Mouse (Mus musculus): ENCODE data around the gene Ap2s1. TPM values are rescaled to one million over a fixed set of nuclear protein-coding genes. Genes with fewer than 3 reads are reported as not detected.

Gene Ap2s1
- polyA plus RNA-seq, 1 experiment: 454 TPM

DNA sequence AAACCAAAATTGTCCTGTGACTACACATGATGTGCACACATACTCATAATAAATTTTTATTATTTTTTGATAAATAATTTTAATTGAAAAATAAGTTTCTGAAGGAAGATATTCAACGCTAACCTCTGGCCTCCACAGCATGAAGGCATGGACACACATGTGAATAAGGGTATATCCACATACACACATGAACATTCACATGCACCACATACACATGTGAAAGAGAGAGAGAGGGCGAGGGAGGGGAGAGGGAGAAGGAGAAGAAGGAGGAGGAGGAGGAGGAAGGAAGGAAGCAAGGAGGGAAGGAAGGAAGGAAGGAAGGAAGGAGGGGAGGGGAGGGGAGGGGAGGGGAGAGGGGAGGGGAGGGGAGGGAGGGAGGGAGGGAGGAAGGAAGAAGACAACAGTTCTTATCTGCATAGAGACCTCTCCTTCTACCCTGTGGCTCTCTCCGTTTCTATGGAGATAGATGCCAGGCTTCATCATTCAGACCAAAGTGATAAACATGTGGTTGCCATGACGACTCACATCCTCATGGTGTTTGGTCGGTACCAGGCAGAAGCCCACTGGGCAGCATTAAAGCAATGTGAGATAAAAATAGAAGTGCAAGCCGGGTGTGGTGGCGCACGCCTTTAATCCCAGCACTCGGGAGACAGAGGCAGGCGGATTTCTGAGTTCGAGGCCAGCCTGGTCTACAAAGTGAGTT, 20.8 kb downstream of the Ap2s1 start:
- Histone ChIP-seq H3K4me1 (ENCODE audit: control insufficient read depth, insufficient read depth, low read length) (no peaks in the 10 kb centered on the region), H3K27ac (ENCODE audit: insufficient read depth, low read length) (no peak overlapping the region), H3K27me3 (ENCODE audit: control insufficient read depth, insufficient read depth, low read length) (no peaks in the 10 kb centered on the region), H3K4me3 (replicated peaks; ENCODE audit: insufficient read depth, low read depth, low read length) (no peak overlapping the region)
- 60% methylated on average over 11 of the region's 11 CpGs for WGBS
- TF ChIP-seq POLR2A (IDR thresholded peaks at IDR 0.05; ENCODE audit: borderline replicate concordance, insufficient read depth, low read length) (no peak), CTCF (IDR thresholded peaks at IDR 0.05; ENCODE audit: borderline replicate concordance, insufficient read depth, low read depth, low read length) (no peak)
- DNase-seq: no peak

DNA sequence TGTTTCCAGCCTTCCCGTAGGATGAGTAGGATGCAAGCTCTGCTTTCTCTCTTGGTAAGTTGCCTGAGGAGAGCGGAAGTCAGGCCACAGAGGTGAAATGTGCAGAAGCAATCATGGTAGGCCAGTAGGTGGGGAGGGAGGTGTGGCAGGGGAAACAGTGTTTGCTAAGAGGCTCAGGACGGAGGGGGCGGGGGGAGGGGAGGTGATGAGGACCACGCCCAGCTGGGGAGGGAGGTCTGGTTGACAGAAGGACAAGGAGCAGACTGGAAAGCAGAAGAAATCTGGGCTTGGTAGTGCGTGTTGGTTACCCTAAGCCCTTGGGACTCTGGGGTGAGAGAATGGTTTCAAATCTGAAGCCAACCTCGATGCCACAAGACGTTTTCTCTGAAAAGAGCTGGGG, 22.1 kb downstream of the Ap2s1 start:
- H3K4me3 ChIP-seq (replicated peaks; ENCODE audit: insufficient read depth, low read depth, low read length): no peak overlapping the region
- 27% methylated on average over 8 of the region's 8 CpGs for WGBS

GRCm38 (mm10) chr7:16761005-16761481, 22.8 kb downstream of the Ap2s1 start:
- 43% methylated on average over 10 of the region's 10 CpGs for WGBS
- TF ChIP-seq CTCF (IDR thresholded peaks at IDR 0.05; ENCODE audit: borderline replicate concordance, insufficient read depth, low read depth, low read length): no peak
- no peak for TF ChIP-seq POLR2A (IDR thresholded peaks at IDR 0.05; ENCODE audit: borderline replicate concordance, insufficient read depth, low read length)
- Histone ChIP-seq H3K27me3 (ENCODE audit: control insufficient read depth, insufficient read depth, low read length) (no peaks in the 10 kb centered on the region), H3K27ac (ENCODE audit: insufficient read depth, low read length) (no peak overlapping the region), H3K4me1 (ENCODE audit: control insufficient read depth, insufficient read depth, low read length) (no peaks in the 10 kb centered on the region), H3K4me3 (replicated peaks; ENCODE audit: insufficient read depth, low read depth, low read length) (no peak overlapping the region)
- DNase-seq: no peak

More for the DNA sequence above, 22.1 kb downstream of the Ap2s1 start:
- no peak for DNase-seq
- Histone ChIP-seq H3K27ac (ENCODE audit: insufficient read depth, low read length) (no peak overlapping the region), H3K27me3 (ENCODE audit: control insufficient read depth, insufficient read depth, low read length) (no peaks in the 10 kb centered on the region), H3K4me1 (ENCODE audit: control insufficient read depth, insufficient read depth, low read length) (no peaks in the 10 kb centered on the region)
- no peak for TF ChIP-seq CTCF (IDR thresholded peaks at IDR 0.05; ENCODE audit: borderline replicate concordance, insufficient read depth, low read depth, low read length)
- no peak for TF ChIP-seq POLR2A (IDR thresholded peaks at IDR 0.05; ENCODE audit: borderline replicate concordance, insufficient read depth, low read length)

DNA sequence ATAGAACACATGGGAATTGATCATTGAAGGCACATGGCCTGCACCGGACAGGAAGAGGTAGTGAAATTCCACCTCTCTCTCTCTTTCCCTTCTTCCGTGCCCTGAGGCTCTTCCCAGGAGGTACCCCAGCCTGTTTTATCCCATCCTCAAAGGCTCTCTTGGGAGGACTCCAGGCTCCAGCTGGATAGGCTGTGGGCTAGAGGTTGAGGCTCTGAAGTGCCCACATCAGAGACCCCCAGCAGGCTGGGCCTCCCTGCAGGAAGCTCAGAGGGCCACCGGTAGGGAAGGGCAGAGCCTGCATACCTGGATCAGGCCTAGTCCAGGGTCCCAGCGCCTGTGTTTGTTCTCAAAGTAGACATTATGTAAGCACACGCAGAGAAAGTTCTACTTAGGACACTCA, 23.4 kb downstream of the Ap2s1 start:
- WGBS: 57% methylated on average over 5 of the region's 5 CpGs
- TF ChIP-seq CTCF (IDR thresholded peaks at IDR 0.05; ENCODE audit: borderline replicate concordance, insufficient read depth, low read depth, low read length): no peak
- no peak for TF ChIP-seq POLR2A (IDR thresholded peaks at IDR 0.05; ENCODE audit: borderline replicate concordance, insufficient read depth, low read length)
- DNase-seq: no peak
- H3K27ac ChIP-seq (ENCODE audit: insufficient read depth, low read length): no peak overlapping the region
- no peaks in the 10 kb centered on the region for H3K27me3 ChIP-seq (ENCODE audit: control insufficient read depth, insufficient read depth, low read length)
- no peak overlapping the region for H3K4me3 ChIP-seq (replicated peaks; ENCODE audit: insufficient read depth, low read depth, low read length)
- no peaks in the 10 kb centered on the region for H3K4me1 ChIP-seq (ENCODE audit: control insufficient read depth, insufficient read depth, low read length)

GRCm38 (mm10) chr7:16763463-16764218, 25.4 kb downstream of the Ap2s1 start:
- no peak for TF ChIP-seq CTCF (IDR thresholded peaks at IDR 0.05; ENCODE audit: borderline replicate concordance, insufficient read depth, low read depth, low read length)
- TF ChIP-seq POLR2A (IDR thresholded peaks at IDR 0.05; ENCODE audit: borderline replicate concordance, insufficient read depth, low read length): no peak
- no peak overlapping the region for H3K4me3 ChIP-seq (replicated peaks; ENCODE audit: insufficient read depth, low read depth, low read length)
- no peak for DNase-seq
- H3K4me1 ChIP-seq (ENCODE audit: control insufficient read depth, insufficient read depth, low read length): no peaks in the 10 kb centered on the region
- H3K27ac ChIP-seq (ENCODE audit: insufficient read depth, low read length): no peak overlapping the region
- no peaks in the 10 kb centered on the region for H3K27me3 ChIP-seq (ENCODE audit: control insufficient read depth, insufficient read depth, low read length)
- 85% methylated on average over 7 of the region's 7 CpGs for WGBS

GRCm38 (mm10) chr7:16766443-16766842, 28.2 kb downstream of the Ap2s1 start:
- no peak overlapping the region for H3K27ac ChIP-seq (ENCODE audit: insufficient read depth, low read length)
- TF ChIP-seq POLR2A (IDR thresholded peaks at IDR 0.05; ENCODE audit: borderline replicate concordance, insufficient read depth, low read length): no peak
- TF ChIP-seq CTCF (IDR thresholded peaks at IDR 0.05; ENCODE audit: borderline replicate concordance, insufficient read depth, low read depth, low read length): no peak
- no peak for DNase-seq
- H3K4me1 ChIP-seq (ENCODE audit: control insufficient read depth, insufficient read depth, low read length): no peaks in the 10 kb centered on the region
- no peaks in the 10 kb centered on the region for H3K27me3 ChIP-seq (ENCODE audit: control insufficient read depth, insufficient read depth, low read length)
- WGBS: 32% methylated on average over 2 of the region's 2 CpGs
- no peak overlapping the region for H3K4me3 ChIP-seq (replicated peaks; ENCODE audit: insufficient read depth, low read depth, low read length)

GRCm38 (mm10) chr7:16775888-16776287, 37.7 kb downstream of the Ap2s1 start:
- no peak for DNase-seq
- H3K4me1 ChIP-seq (ENCODE audit: control insufficient read depth, insufficient read depth, low read length): no peaks in the 10 kb centered on the region
- H3K27ac ChIP-seq (ENCODE audit: insufficient read depth, low read length): no peak overlapping the region
- H3K27me3 ChIP-seq (ENCODE audit: control insufficient read depth, insufficient read depth, low read length): no peaks in the 10 kb centered on the region
- H3K4me3 ChIP-seq (replicated peaks; ENCODE audit: insufficient read depth, low read depth, low read length): no peak overlapping the region
- TF ChIP-seq CTCF (IDR thresholded peaks at IDR 0.05; ENCODE audit: borderline replicate concordance, insufficient read depth, low read depth, low read length) (no peak), POLR2A (IDR thresholded peaks at IDR 0.05; ENCODE audit: borderline replicate concordance, insufficient read depth, low read length) (no peak)
- WGBS: 69% methylated on average over 5 of the region's 5 CpGs

DNA sequence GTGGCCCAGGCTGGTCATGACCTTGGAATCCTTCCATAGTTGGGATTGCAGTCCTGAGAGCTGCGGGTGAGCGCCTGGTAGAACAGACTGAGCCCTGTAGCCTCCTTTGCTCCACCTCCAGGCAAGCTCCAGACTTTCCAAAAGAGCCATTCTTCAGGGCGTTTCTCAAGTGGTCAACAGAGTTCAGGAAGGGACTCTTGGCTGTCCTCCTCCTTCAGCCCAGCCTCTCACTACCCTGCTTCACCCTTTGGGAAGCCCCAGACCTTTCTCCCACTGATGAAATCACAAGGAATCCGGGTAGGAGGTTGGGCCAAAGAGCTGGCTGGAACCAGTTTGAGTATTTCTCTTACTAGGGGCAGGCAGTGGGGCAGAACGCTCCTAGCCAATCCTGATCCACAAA, 41.9 kb downstream of the Ap2s1 start:
- 59% methylated on average over 5 of the region's 5 CpGs for WGBS
- TF ChIP-seq CTCF (IDR thresholded peaks at IDR 0.05; ENCODE audit: borderline replicate concordance, insufficient read depth, low read depth, low read length): no peak
- TF ChIP-seq POLR2A (IDR thresholded peaks at IDR 0.05; ENCODE audit: borderline replicate concordance, insufficient read depth, low read length): no peak
- no peak overlapping the region for H3K4me3 ChIP-seq (replicated peaks; ENCODE audit: insufficient read depth, low read depth, low read length)
- H3K27ac ChIP-seq (ENCODE audit: insufficient read depth, low read length): no peak overlapping the region
- no peaks in the 10 kb centered on the region for H3K4me1 ChIP-seq (ENCODE audit: control insufficient read depth, insufficient read depth, low read length)
- no peaks in the 10 kb centered on the region for H3K27me3 ChIP-seq (ENCODE audit: control insufficient read depth, insufficient read depth, low read length)
- DNase-seq: no peak
